Mouse (Mus musculus) heart, postnatal 14 days (tissue): ENCODE results near the gene Rfc2. TPM values are rescaled to one million over a fixed set of nuclear protein-coding genes. Genes with fewer than 3 reads are reported as not detected.
A peak's percentile ranks its signal among the peaks of the same experiment; 100 is the strongest.

Experiments used
- DNase-seq, 2 experiments: peaks; one replicate each; pipeline ENCODE4 v3.0.0; 2021 to 2022
- intact Hi-C: fragments of 180-260 bp; cut with DNase I; formaldehyde crosslinking; loops from one replicate; pipeline ENCODE4 v1.15.1; 2025
- total RNA-seq, 2 experiments: library from RNA; stranded (reverse); gene quantifications; 2 replicates each; pipeline ENCODE4 v1.2.3; 2021

The Rfc2 gene
- total RNA-seq, 2 experiments from 2014 or later: 26.5 to 28.3 TPM

- peak; percentile 61 to 62 for DNase-seq
- intact Hi-C loops: no loop called here
Observed at GRCm38 (mm10) chr5:134597711-134598110, 16.5 kb downstream of the Rfc2 start.

GRCm38 (mm10) chr5:134604376-134604775 lies 23.2 kb downstream of the Rfc2 start:
- intact Hi-C loops: loop anchor here (5.0 to 10.0 kb wide), 2 partner anchors 98 to 300 kb away; partner anchors contain the start of gene Tmem270
- DNase-seq: no peak

- intact Hi-C loops: loop anchor here (10.0 kb wide), 1 partner anchor 298 kb away; the partner anchor contains the start of gene Tmem270
- no peak for DNase-seq
Observed at GRCm38 (mm10) chr5:134606314-134606713, 25.1 kb downstream of the Rfc2 start.

GRCm38 (mm10) chr5:134607121-134607520 lies 26.0 kb downstream of the Rfc2 start:
- intact Hi-C loops: loop anchor here (10.0 kb wide), 1 partner anchor 298 kb away; the partner anchor contains the start of gene Tmem270
- DNase-seq: peak in 1 of 2 experiments; percentile 40

GRCm38 (mm10) chr5:134609916-134610643 lies 28.9 kb downstream of the Rfc2 start:
- DNase-seq: no peak
- intact Hi-C loops: loop anchor here (10.0 kb wide), 1 partner anchor 295 kb away; the partner anchor contains the start of gene Tmem270

GRCm38 (mm10) chr5:134611810-134612521 lies 30.8 kb downstream of the Rfc2 start:
- intact Hi-C loops: no loop called here
- DNase-seq: no peak

GRCm38 (mm10) chr5:134613727-134614126 lies 32.6 kb downstream of the Rfc2 start:
- no peak for DNase-seq

GRCm38 (mm10) chr5:134614296-134614695 lies 33.1 kb downstream of the Rfc2 start:
- intact Hi-C loops: no loop called here

More at GRCm38 (mm10) chr5:134613727-134614126, 32.6 kb downstream of the Rfc2 start:
- intact Hi-C loops: no loop called here

GRCm38 (mm10) chr5:134614802-134615201 lies 33.6 kb downstream of the Rfc2 start, which contains the start of gene Lat2:
Gene Lat2 (minus strand): TSS chr5:134615025.
- intact Hi-C loops: loop anchor here (5.0 kb wide), 1 partner anchor 87 kb away; no protein-coding TSS in a partner anchor
- no peak for DNase-seq

More at GRCm38 (mm10) chr5:134614296-134614695, 33.1 kb downstream of the Rfc2 start:
- no peak for DNase-seq

GRCm38 (mm10) chr5:134615380-134615779 lies 34.2 kb downstream of the Rfc2 start:
- DNase-seq: no peak
- intact Hi-C loops: loop anchor here (5.0 kb wide), 1 partner anchor 87 kb away; no protein-coding TSS in a partner anchor

- intact Hi-C loops: loop anchor here (2.0 to 5.0 kb wide), 2 partner anchors 87 to 121 kb away; no protein-coding TSS in a partner anchor
- DNase-seq: no peak
Observed at GRCm38 (mm10) chr5:134615780-134616179, 34.6 kb downstream of the Rfc2 start.

GRCm38 (mm10) chr5:134617071-134617470 lies 35.9 kb downstream of the Rfc2 start:
- DNase-seq: peak; percentile 77 to 84
- intact Hi-C loops: loop anchor here (2.0 to 5.0 kb wide), 2 partner anchors 85 to 122 kb away; no protein-coding TSS in a partner anchor

- DNase-seq: peak in 1 of 2 experiments; percentile 17
- intact Hi-C loops: no loop called here
Observed at GRCm38 (mm10) chr5:134620457-134620856, 39.3 kb downstream of the Rfc2 start.

GRCm38 (mm10) chr5:134621099-134621640 lies 40.0 kb downstream of the Rfc2 start:
- intact Hi-C loops: no loop called here
- DNase-seq: no peak

GRCm38 (mm10) chr5:134622069-134622468 lies 40.9 kb downstream of the Rfc2 start:
- intact Hi-C loops: no loop called here
- no peak for DNase-seq

GRCm38 (mm10) chr5:134629508-134629907 lies 48.3 kb downstream of the Rfc2 start:
- no peak for DNase-seq
- intact Hi-C loops: no loop called here

GRCm38 (mm10) chr5:134630835-134631234 lies 49.7 kb downstream of the Rfc2 start:
- intact Hi-C loops: no loop called here
- DNase-seq: no peak

- DNase-seq: no peak
- intact Hi-C loops: no loop called here
Observed at GRCm38 (mm10) chr5:134632841-134633240, 51.7 kb downstream of the Rfc2 start.

GRCm38 (mm10) chr5:134637820-134638367 lies 56.7 kb downstream of the Rfc2 start:
- no peak for DNase-seq
- intact Hi-C loops: loop anchor here (5.0 kb wide), 1 partner anchor 49 kb away; the partner anchor contains the start of gene Limk1
